Mouse (Mus musculus) embryonic fibroblast, embryonic 13.5 days (primary cell): ENCODE measurements around the gene Nes. TPM values are rescaled to one million over a fixed set of nuclear protein-coding genes. Genes with fewer than 3 reads are reported as not detected.

Experiments
- H3K27ac ChIP-seq: 2 replicates; pipeline ENCODE4 v1.5.1; 2012; ENCODE audit warnings: low read length, control low read depth, inconsistent platforms; ENCODE audit not compliant: insufficient read depth
- H3K4me1 ChIP-seq: 2 replicates; pipeline ENCODE4 v1.6.1; 2011; ENCODE audit warnings: low read length; ENCODE audit not compliant: control insufficient read depth, insufficient read depth
- H3K4me3 ChIP-seq: 2 replicates; pipeline ENCODE4 v1.5.1; 2011; ENCODE audit warnings: mild to moderate bottlenecking, control low read depth, low read length; ENCODE audit not compliant: insufficient read depth
- CTCF ChIP-seq: IDR thresholded peaks from 2 replicates; pipeline ENCODE4 v1.5.1; 2011; ENCODE audit warnings: mild to moderate bottlenecking, control low read depth, low read length, moderate library complexity, borderline replicate concordance; ENCODE audit not compliant: insufficient read depth
- POLR2A ChIP-seq: IDR thresholded peaks from 2 replicates; pipeline ENCODE4 v1.6.1; 2011; ENCODE audit warnings: low read depth, mild to moderate bottlenecking, control low read depth, low read length, moderate library complexity
- polyA plus RNA-seq: library from polyadenylated mRNA; stranded (reverse); fragments of >200 nt; gene quantifications from 2 replicates; pipeline ENCODE4 v1.2.4, GENCODE M21; 2011; ENCODE audit warnings: low read depth; ENCODE audit not compliant: missing spikeins, insufficient read length

Nes gene
- polyA plus RNA-seq: 25.7 and 71.2 TPM in 2 replicates

- peak within 1 kb of the TSS; percentile 77 for H3K4me3 ChIP-seq
- H3K4me1 ChIP-seq: peaks cover 13% of the 10 kb centered on the region
- 0 out of 2 replicates have a peak within 1 kb of the TSS, but pooled peaks have one; percentile 3 for H3K27ac ChIP-seq
- TF ChIP-seq POLR2A: peak; percentile 79
- TF ChIP-seq CTCF: no peak
These were observed at the start of gene Nes for GRCm38 (mm10) chr3:87970939-87971488. Nes (plus strand) TSS chr3:87971078.

GRCm38 (mm10) chr3:87924996-87925395 lies 45.9 kb upstream of the Nes start:
- peaks cover 2% of the 10 kb centered on the region; the same call in 1 of the 2 replicates for H3K4me1 ChIP-seq
- TF ChIP-seq CTCF (no peak), POLR2A (no peak)
- H3K4me3 ChIP-seq: no peak overlapping the region
- no peak overlapping the region for H3K27ac ChIP-seq

DNA sequence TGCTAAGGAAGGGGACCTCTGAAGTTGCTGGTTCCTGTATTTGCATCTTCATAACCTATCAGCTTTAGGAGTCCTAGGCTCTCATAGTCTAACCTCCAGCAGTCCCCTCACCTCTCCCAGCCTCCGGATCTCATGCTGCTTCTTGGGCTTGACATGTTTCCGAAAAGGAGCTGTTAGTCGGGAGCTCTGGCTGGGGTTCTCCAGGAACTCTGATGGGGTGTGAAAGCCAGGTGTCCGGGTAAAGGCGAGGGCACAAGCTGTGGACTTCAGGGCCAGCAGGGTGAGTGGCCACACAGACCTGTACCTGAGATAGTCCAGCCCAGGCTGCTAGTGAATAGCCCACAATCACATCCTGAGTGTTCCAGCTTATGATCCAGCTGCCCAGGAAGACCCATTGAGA lies 43.4 kb upstream of the Nes start:
- no peak overlapping the region for H3K4me3 ChIP-seq
- TF ChIP-seq POLR2A (no peak), CTCF (no peak)
- no peak overlapping the region for H3K27ac ChIP-seq
- peaks cover 5% of the 10 kb centered on the region; the same call in 1 of the 2 replicates for H3K4me1 ChIP-seq

- Histone ChIP-seq H3K27ac (peak overlapping the region; percentile 45; the same call in 1 of the 2 replicates), H3K4me3 (peak overlapping the region; percentile 75), H3K4me1 (peaks cover 5% of the 10 kb centered on the region)
- TF ChIP-seq CTCF: no peak
- no peak for TF ChIP-seq POLR2A
These were observed 41.4 kb upstream of the Nes start for GRCm38 (mm10) chr3:87929341-87930077.

DNA sequence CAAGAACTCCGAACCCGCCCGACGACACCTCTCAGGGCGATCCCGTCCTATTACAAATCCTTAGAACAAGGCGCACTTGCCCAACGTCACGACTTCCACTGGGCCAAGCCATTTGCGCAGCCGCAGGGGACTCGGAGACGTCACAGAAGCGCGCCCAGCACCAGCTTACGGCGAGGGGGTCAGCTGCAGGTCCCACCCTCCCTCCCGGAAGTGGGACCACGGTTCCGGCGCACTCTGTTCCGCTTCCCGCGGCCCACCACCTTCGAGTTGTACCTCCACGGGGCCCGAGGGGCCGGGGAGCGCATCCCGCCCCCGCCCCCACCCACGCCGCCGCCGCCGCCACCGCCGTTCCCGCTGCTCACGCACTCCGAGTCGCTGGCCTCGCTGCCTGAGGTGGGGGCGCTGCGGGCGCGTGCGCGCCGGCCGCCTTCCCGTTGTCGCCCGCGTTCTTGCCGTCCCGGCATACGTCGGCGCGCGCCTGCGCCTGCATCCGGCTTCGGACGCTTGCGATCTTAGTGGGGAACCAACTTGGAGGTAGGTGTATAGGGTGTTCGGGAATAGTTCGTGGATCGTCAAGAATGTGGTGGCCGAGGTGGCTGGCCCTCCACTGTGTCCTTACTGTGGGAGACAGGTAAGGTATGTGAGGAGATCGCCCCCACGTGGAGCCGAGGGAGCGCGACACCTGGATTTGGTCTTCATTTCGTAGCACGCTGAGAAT lies 40.6 kb upstream of the Nes start, which contains the start of the genes Isg20l2 and Rrnad1:
TSS of gene Isg20l2 (plus strand) at position 237 of the 718 bp plus-strand sequence.
TSS of gene Rrnad1 (minus strand) at position 640 of the 718 bp plus-strand sequence.
- TF ChIP-seq POLR2A (peak; percentile 85), CTCF (peak; percentile 89)
- peak within 1 kb of the TSS; percentile 45 for H3K27ac ChIP-seq
- peak within 1 kb of the TSS; percentile 75 for H3K4me3 ChIP-seq
- H3K4me1 ChIP-seq: peaks cover 5% of the 10 kb centered on the region

- peaks cover 3% of the 10 kb centered on the region for H3K4me1 ChIP-seq
- H3K4me3 ChIP-seq: no peak overlapping the region
- no peak overlapping the region for H3K27ac ChIP-seq
- TF ChIP-seq CTCF: no peak
- no peak for TF ChIP-seq POLR2A
These were observed 36.9 kb upstream of the Nes start for GRCm38 (mm10) chr3:87934026-87934425.

- peaks cover 3% of the 10 kb centered on the region for H3K4me1 ChIP-seq
- no peak overlapping the region for H3K27ac ChIP-seq
- TF ChIP-seq POLR2A: no peak
- TF ChIP-seq CTCF: no peak
- H3K4me3 ChIP-seq: no peak overlapping the region
These were observed 36.4 kb upstream of the Nes start for GRCm38 (mm10) chr3:87934501-87934900.

DNA sequence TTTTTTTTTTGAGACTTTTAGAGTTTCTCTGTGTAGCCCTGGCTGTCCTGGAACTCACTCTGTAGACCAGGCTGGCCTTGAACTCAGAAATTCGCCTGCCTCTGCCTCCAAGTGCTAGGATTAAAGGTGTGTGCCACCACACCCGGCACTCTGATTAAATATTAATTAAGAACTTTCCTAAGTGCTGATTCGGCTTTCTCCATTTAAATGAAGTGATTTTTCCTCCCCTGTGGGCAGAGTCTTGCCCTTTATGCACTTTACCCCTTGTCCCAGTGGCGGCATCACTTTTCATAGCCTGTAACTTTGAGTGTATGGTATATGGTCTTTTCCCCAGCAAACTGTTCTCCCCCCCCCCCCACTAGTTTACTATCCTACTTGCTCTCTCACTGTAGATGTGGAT lies 35.7 kb upstream of the Nes start:
- no peak for TF ChIP-seq CTCF
- no peak for TF ChIP-seq POLR2A
- H3K27ac ChIP-seq: no peak overlapping the region
- no peak overlapping the region for H3K4me3 ChIP-seq
- peaks cover 3% of the 10 kb centered on the region for H3K4me1 ChIP-seq

DNA sequence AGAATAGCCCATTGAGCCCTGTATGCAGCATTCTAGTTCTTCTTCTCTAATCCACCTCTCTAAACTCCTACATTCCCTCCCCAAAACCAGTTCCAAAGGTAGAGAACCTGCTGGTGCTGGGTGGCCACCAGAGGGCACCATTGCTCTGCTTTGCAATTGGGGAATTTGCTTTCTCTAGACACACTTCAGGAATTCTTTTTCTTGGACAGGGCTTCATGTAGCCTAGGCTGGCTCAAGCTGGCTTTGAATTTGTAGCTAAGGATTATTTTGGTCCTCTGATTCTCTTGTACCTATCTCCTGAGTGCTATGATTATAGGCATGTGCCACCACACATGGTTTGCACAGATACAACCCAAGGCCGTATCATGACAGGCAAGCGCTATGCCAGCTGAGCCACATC lies 35.1 kb upstream of the Nes start:
- peak; percentile 65; the same call in 1 of the 2 replicates for TF ChIP-seq CTCF
- no peak for TF ChIP-seq POLR2A
- Histone ChIP-seq H3K27ac (no peak overlapping the region), H3K4me1 (peaks cover 3% of the 10 kb centered on the region), H3K4me3 (no peak overlapping the region)
